12 mouse cellular contexts compared by ENCODE assay signal in the genomic region with DNA sequence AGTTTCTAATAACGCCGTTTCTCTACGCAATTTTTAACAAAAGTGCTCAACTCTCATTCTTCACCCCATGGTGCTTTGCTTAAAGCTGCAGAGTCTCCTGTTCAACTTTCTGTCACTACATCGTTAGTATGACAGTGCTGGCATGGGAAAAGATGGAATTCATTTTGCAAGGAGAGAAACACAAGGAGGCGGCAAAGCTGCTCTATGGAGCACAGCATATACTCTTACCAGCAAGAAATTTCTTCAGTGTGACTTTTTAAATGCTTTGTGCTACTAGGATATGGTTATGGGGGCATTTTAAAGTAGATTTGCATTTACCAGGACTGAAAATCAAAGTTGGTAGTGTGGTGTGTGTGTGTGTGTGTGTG. TPM values are rescaled to one million over a fixed set of nuclear protein-coding genes. Genes with fewer than 3 reads are reported as not detected.
DNase-seq lines count a peak whose midpoint lies in the region; ATAC-seq and TF ChIP-seq lines count a peak whose summit lies in the region.
"Had no signal": no experiment of that assay in that cellular context is flagged by ENCODE, and none has a peak within 500 bp of the region (broad histone marks: within the 10 kb centered on the region; RNA-seq: fewer than 3 reads in every experiment).

No protein-coding gene starts in this region.

- peaks cover 38% of the 10 kb centered on the region for H3K4me1 ChIP-seq in forebrain, embryonic 13.5 days
- H3K4me1 ChIP-seq in hindbrain, embryonic 15.5 days (replicated peaks) = peaks cover 32% of the 10 kb centered on the region
- peaks cover 11% of the 10 kb centered on the region; the same call in 1 of the 2 replicates for H3K4me1 ChIP-seq in midbrain, postnatal 0 days (ENCODE audit: insufficient read depth, low read length)

- H3K9me3 ChIP-seq in forebrain, embryonic 13.5 days (replicated peaks) = no peaks in the 10 kb centered on the region
- H3K9me3 ChIP-seq in hindbrain, embryonic 15.5 days = no peaks in the 10 kb centered on the region
- H3K9me3 ChIP-seq in midbrain, postnatal 0 days (ENCODE audit: low read length) = no peaks in the 10 kb centered on the region

- TF ChIP-seq POLR2A in brain, embryonic 14.5 days (IDR thresholded peaks at IDR 0.05; ENCODE audit: borderline replicate concordance, extremely low read depth, insufficient read depth, insufficient read length, poor library complexity, severe bottlenecking) = no peak

- no peaks in the 10 kb centered on the region for H3K36me3 ChIP-seq in forebrain, embryonic 13.5 days (ENCODE audit: poor library complexity, severe bottlenecking)
- H3K36me3 ChIP-seq in hindbrain, embryonic 15.5 days = no peaks in the 10 kb centered on the region
- no peaks in the 10 kb centered on the region for H3K36me3 ChIP-seq in midbrain, postnatal 0 days (ENCODE audit: insufficient read depth, low read length)

- no peak overlapping the region for H3K9ac ChIP-seq in forebrain, embryonic 13.5 days
- no peak overlapping the region for H3K9ac ChIP-seq in hindbrain, embryonic 15.5 days
- H3K9ac ChIP-seq in midbrain, postnatal 0 days (replicated peaks; ENCODE audit: low read length, poor library complexity, severe bottlenecking) = no peak overlapping the region
- H3K9ac ChIP-seq: lung, embryonic 14.5 days had no signal

- WGBS in forebrain, embryonic 13.5 days = 19% methylated on average over 5 of the region's 5 CpGs
- WGBS in hindbrain, embryonic 15.5 days = 20% methylated on average over 5 of the region's 5 CpGs
- WGBS in midbrain, postnatal 0 days = 15% methylated on average over 5 of the region's 5 CpGs

- H3K4me3 ChIP-seq in forebrain, embryonic 13.5 days = no peak overlapping the region
- no peak overlapping the region for H3K4me3 ChIP-seq in hindbrain, embryonic 15.5 days
- H3K4me3 ChIP-seq in midbrain, postnatal 0 days (ENCODE audit: low read depth, low read length) = peak overlapping the region; percentile 9; the same call in 1 of the 2 replicates

- H3K27me3 ChIP-seq in forebrain, embryonic 13.5 days = no peaks in the 10 kb centered on the region
- H3K27me3 ChIP-seq in hindbrain, embryonic 15.5 days = no peaks in the 10 kb centered on the region
- H3K27me3 ChIP-seq in midbrain, postnatal 0 days (ENCODE audit: insufficient read depth, low read length) = no peaks in the 10 kb centered on the region

- peak overlapping the region; percentile 53 for H3K4me2 ChIP-seq in forebrain, embryonic 13.5 days
- peak overlapping the region; percentile 46 for H3K4me2 ChIP-seq in hindbrain, embryonic 15.5 days
- H3K4me2 ChIP-seq in midbrain, postnatal 0 days (ENCODE audit: low read depth, low read length, poor library complexity, severe bottlenecking) = peak overlapping the region; percentile 40
- H3K4me2 ChIP-seq: lung, embryonic 14.5 days had no signal

- no peak for TF ChIP-seq CTCF in brain, embryonic 14.5 days (IDR thresholded peaks at IDR 0.05; ENCODE audit: borderline replicate concordance, extremely low read depth, insufficient read depth, insufficient read length)
- TF ChIP-seq CTCF in midbrain, postnatal 0 days (IDR thresholded peaks at IDR 0.05) = peak; percentile 46

- peak overlapping the region; percentile 88 for H3K27ac ChIP-seq in forebrain, embryonic 13.5 days
- H3K27ac ChIP-seq in hindbrain, embryonic 15.5 days (replicated peaks) = peak overlapping the region; percentile 83
- H3K27ac ChIP-seq in midbrain, postnatal 0 days (ENCODE audit: low read depth, low read length) = peak overlapping the region; percentile 45

- ATAC-seq in forebrain, embryonic 13.5 days = no peak
- no peak for ATAC-seq in hindbrain, embryonic 15.5 days (ENCODE audit: low FRiP score, low read depth)
- no peak for ATAC-seq in midbrain, postnatal 0 days (ENCODE audit: low FRiP score)
- ATAC-seq in erythroid progenitor cell, adult 5-6 weeks (replicated peaks; ENCODE audit: low FRiP score, poor library complexity, severe bottlenecking) = no peak
- ATAC-seq in granulocyte monocyte progenitor cell, adult 5-6 weeks (replicated peaks; ENCODE audit: poor library complexity, severe bottlenecking) = no peak

- DNase-seq in brain, embryonic 14.5 days (ENCODE audit: low read depth) = peak; percentile 71
- DNase-seq in midbrain, postnatal 0 days (ENCODE audit: low spot score) = peak; percentile 46
- DNase-seq in adrenal gland, adult 8-10 months = no peak
- DNase-seq: adrenal gland, postnatal 14 days; cerebellum, postnatal 36 days; kidney, postnatal 10 days; lung, embryonic 14.5 days had no signal

RNA-seq across cellular contexts. Expression of a gene that starts 54.0 kb away (rescaled TPM):
- 1.2 and 1.4 TPM in 2 replicates for polyA plus RNA-seq in brain, embryonic 14.5 days (2012; rRNA removed)
- 0.41 and 0.73 TPM in 2 replicates for polyA plus RNA-seq in forebrain, embryonic 13.5 days (2015; fragmentation: Nextera tagmentation; extraction: Ambion mirVana)
- 0.65 and 0.77 TPM in 2 replicates for polyA plus RNA-seq in hindbrain, embryonic 15.5 days (2015; fragmentation: Nextera tagmentation; extraction: Ambion mirVana)
- 3.5 and 4.7 TPM in 2 replicates for total RNA-seq in midbrain, postnatal 0 days (2014; rRNA removed)
- 1.3 and 1.5 TPM in 2 replicates for polyA plus RNA-seq in midbrain, postnatal 0 days (2015; fragmentation: Nextera tagmentation; extraction: Ambion mirVana)
- 1 to 10 TPM; 1.3 to 3.5 (median 2.5) TPM for total RNA-seq in adrenal gland, adult 8-10 months (2022)
- total RNA-seq in erythroid progenitor cell, adult 5-6 weeks (2015; ENCODE audit: low replicate concordance) = 4.6 and 6.8 TPM in 2 replicates
- 1.5 and 11.3 TPM in 2 replicates for total RNA-seq in erythroid progenitor cell, adult 5-6 weeks (2017; ENCODE audit: low replicate concordance)
- total RNA-seq in granulocyte monocyte progenitor cell, adult 5-6 weeks (2014; fragmentation: Nextera tagmentation) = 12.9 and 13.0 TPM in 2 replicates
- total RNA-seq in granulocyte monocyte progenitor cell, adult 5-6 weeks (2017) = 7.0 and 9.1 TPM in 2 replicates
- total RNA-seq: MEL had no signal
